Mouse (Mus musculus) midbrain, embryonic 12.5 days (tissue): ENCODE measurements around the gene Nudt4. TPM values are rescaled to one million over a fixed set of nuclear protein-coding genes. Genes with fewer than 3 reads are reported as not detected.

Experiments
- ATAC-seq: fragments of 200-750 bp; cut with Nextera tagmentation; 2 replicates; pipeline ENCODE4 v1.8.0; 2017; ENCODE audit warnings: low read depth, moderate TSS enrichment, moderate library complexity; ENCODE audit not compliant: low FRiP score
- H3K27ac ChIP-seq: fragments of 300-500 bp; sonication (generic); replicated peaks from 2 replicates; pipeline ENCODE4 v1.5.1; 2016; ENCODE audit warnings: mild to moderate bottlenecking
- H3K27me3 ChIP-seq: fragments of 300-500 bp; sonication (generic); 2 replicates; pipeline ENCODE4 v1.6.1; 2016; ENCODE audit warnings: mild to moderate bottlenecking
- H3K36me3 ChIP-seq: fragments of 300-500 bp; sonication (generic); 2 replicates; pipeline ENCODE4 v1.6.1; 2016
- H3K4me1 ChIP-seq: fragments of 300-500 bp; sonication (generic); 2 replicates; pipeline ENCODE4 v1.6.1; 2016
- H3K4me2 ChIP-seq: fragments of 300-500 bp; sonication (generic); replicated peaks from 2 replicates; pipeline ENCODE4 v1.6.1; 2016; ENCODE audit warnings: mild to moderate bottlenecking, moderate library complexity
- H3K4me3 ChIP-seq: fragments of 300-500 bp; sonication (generic); 2 replicates; pipeline ENCODE4 v1.5.1; 2016; ENCODE audit warnings: mild to moderate bottlenecking
- H3K9ac ChIP-seq: fragments of 300-500 bp; sonication (generic); replicated peaks from 2 replicates; pipeline ENCODE4 v1.6.1; 2016; ENCODE audit warnings: mild to moderate bottlenecking, moderate library complexity
- H3K9me3 ChIP-seq: fragments of 300-500 bp; sonication (generic); 2 replicates; pipeline ENCODE4 v1.6.1; 2016; ENCODE audit warnings: mild to moderate bottlenecking
- WGBS: fragments of 180-500 bp; shearing (Covaris S2); methylation state at CpG from one replicate; pipeline ENCODE4 v1.1.7; 2016; 5-methylcytosine and 5-hydroxymethylcytosine counted together
- polyA plus RNA-seq: library from polyadenylated mRNA; unstranded; fragments of >200 nt; fragmentation: Nextera tagmentation; extraction: Ambion mirVana; gene quantifications from 2 replicates; pipeline ENCODE4 v1.2.1, GENCODE M21; 2016

Gene Nudt4
- polyA plus RNA-seq, result 124 and 125 TPM in 2 replicates

GRCm38 (mm10) chr10:95563851-95564845, at the start of gene Nudt4:
Nudt4 (minus strand) TSS chr10:95564146.
- Histone ChIP-seq H3K36me3 (no peaks in the 10 kb centered on the region), H3K27me3 (no peaks in the 10 kb centered on the region), H3K4me1 (peaks cover 26% of the 10 kb centered on the region), H3K4me2 (peak within 1 kb of the TSS; percentile 63), H3K27ac (peak within 1 kb of the TSS; percentile 94), H3K9me3 (no peaks in the 10 kb centered on the region), H3K9ac (peak within 1 kb of the TSS; percentile 91), H3K4me3 (peak within 1 kb of the TSS; percentile 73)
- WGBS, result 1% methylated on average over 77 of the region's 97 CpGs
- peak; percentile 91 for ATAC-seq

- no peak overlapping the region for H3K4me3 ChIP-seq
- H3K9ac ChIP-seq, result no peak overlapping the region
- peaks cover 5% of the 10 kb centered on the region; the same call in 1 of the 2 replicates for H3K4me1 ChIP-seq
- H3K27ac ChIP-seq, result no peak overlapping the region
- H3K4me2 ChIP-seq, result no peak overlapping the region
- 40% methylated on average over 10 of the region's 10 CpGs for WGBS
- H3K9me3 ChIP-seq, result no peaks in the 10 kb centered on the region
- H3K36me3 ChIP-seq, result no peaks in the 10 kb centered on the region
- H3K27me3 ChIP-seq, result peaks cover 16% of the 10 kb centered on the region
- no peak for ATAC-seq
Measured at GRCm38 (mm10) chr10:95611331-95611721, 47.4 kb upstream of the Nudt4 start.

GRCm38 (mm10) chr10:95610666-95611330, 46.9 kb upstream of the Nudt4 start:
- Histone ChIP-seq H3K27me3 (peaks cover 16% of the 10 kb centered on the region), H3K4me3 (no peak overlapping the region), H3K4me1 (peaks cover 5% of the 10 kb centered on the region; the same call in 1 of the 2 replicates), H3K9ac (no peak overlapping the region), H3K9me3 (no peaks in the 10 kb centered on the region), H3K4me2 (no peak overlapping the region), H3K36me3 (no peaks in the 10 kb centered on the region), H3K27ac (no peak overlapping the region)
- 56% methylated on average over 15 of the region's 16 CpGs for WGBS
- no peak for ATAC-seq

GRCm38 (mm10) chr10:95604979-95605613, 41.1 kb upstream of the Nudt4 start:
- no peak overlapping the region for H3K27ac ChIP-seq
- no peaks in the 10 kb centered on the region for H3K9me3 ChIP-seq
- no peak overlapping the region for H3K4me2 ChIP-seq
- WGBS, result 72% methylated on average over 22 of the region's 22 CpGs
- peaks cover 4% of the 10 kb centered on the region; the same call in 1 of the 2 replicates for H3K27me3 ChIP-seq
- no peak overlapping the region for H3K4me3 ChIP-seq
- ATAC-seq, result no peak
- H3K4me1 ChIP-seq, result peaks cover 6% of the 10 kb centered on the region; the same call in 1 of the 2 replicates
- H3K36me3 ChIP-seq, result no peaks in the 10 kb centered on the region
- H3K9ac ChIP-seq, result no peak overlapping the region

- H3K9me3 ChIP-seq, result no peaks in the 10 kb centered on the region
- H3K4me2 ChIP-seq, result no peak overlapping the region
- 35% methylated on average over 5 of the region's 5 CpGs for WGBS
- no peak overlapping the region for H3K27ac ChIP-seq
- H3K4me1 ChIP-seq, result peaks cover 16% of the 10 kb centered on the region
- no peak overlapping the region for H3K4me3 ChIP-seq
- peaks cover 21% of the 10 kb centered on the region for H3K27me3 ChIP-seq
- no peak for ATAC-seq
- no peak overlapping the region for H3K9ac ChIP-seq
- H3K36me3 ChIP-seq, result no peaks in the 10 kb centered on the region
Measured at GRCm38 (mm10) chr10:95600527-95600926, 36.6 kb upstream of the Nudt4 start.

GRCm38 (mm10) chr10:95599740-95600139, 35.8 kb upstream of the Nudt4 start:
- no peak overlapping the region for H3K4me3 ChIP-seq
- ATAC-seq, result no peak
- H3K9ac ChIP-seq, result no peak overlapping the region
- H3K9me3 ChIP-seq, result no peaks in the 10 kb centered on the region
- no peaks in the 10 kb centered on the region for H3K36me3 ChIP-seq
- H3K4me2 ChIP-seq, result no peak overlapping the region
- peaks cover 25% of the 10 kb centered on the region for H3K27me3 ChIP-seq
- H3K27ac ChIP-seq, result no peak overlapping the region
- WGBS, result 89% methylated on average over 7 of the region's 7 CpGs
- H3K4me1 ChIP-seq, result peaks cover 21% of the 10 kb centered on the region

- ATAC-seq, result no peak
- peaks cover 21% of the 10 kb centered on the region for H3K4me1 ChIP-seq
- no peak overlapping the region for H3K27ac ChIP-seq
- peaks cover 40% of the 10 kb centered on the region for H3K27me3 ChIP-seq
- H3K4me3 ChIP-seq, result no peak overlapping the region
- WGBS, result 74% methylated on average over 15 of the region's 15 CpGs
- no peak overlapping the region for H3K9ac ChIP-seq
- no peaks in the 10 kb centered on the region for H3K36me3 ChIP-seq
- H3K9me3 ChIP-seq, result no peaks in the 10 kb centered on the region
- no peak overlapping the region for H3K4me2 ChIP-seq
Measured at GRCm38 (mm10) chr10:95598056-95598587, 34.2 kb upstream of the Nudt4 start.

GRCm38 (mm10) chr10:95595852-95596639, 32.1 kb upstream of the Nudt4 start:
- Histone ChIP-seq H3K9me3 (no peaks in the 10 kb centered on the region), H3K27me3 (peaks cover 42% of the 10 kb centered on the region), H3K9ac (no peak overlapping the region), H3K27ac (peak overlapping the region; percentile 49), H3K4me2 (peak overlapping the region; percentile 16; the same call in 1 of the 2 replicates), H3K4me1 (peaks cover 21% of the 10 kb centered on the region), H3K36me3 (no peaks in the 10 kb centered on the region), H3K4me3 (no peak overlapping the region)
- peak; percentile 83 for ATAC-seq
- WGBS, result 6% methylated on average over 8 of the region's 8 CpGs

GRCm38 (mm10) chr10:95594414-95594813, 30.5 kb upstream of the Nudt4 start:
- ATAC-seq, result no peak
- Histone ChIP-seq H3K9ac (no peak overlapping the region), H3K36me3 (no peaks in the 10 kb centered on the region), H3K27ac (no peak overlapping the region), H3K9me3 (0 out of 2 replicates have a peak, but pooled peaks cover under 1% of the 10 kb centered on the region), H3K27me3 (peaks cover 40% of the 10 kb centered on the region), H3K4me2 (no peak overlapping the region), H3K4me3 (no peak overlapping the region), H3K4me1 (peaks cover 14% of the 10 kb centered on the region)
- WGBS, result 41% methylated on average over 9 of the region's 11 CpGs

GRCm38 (mm10) chr10:95591257-95591656, 27.3 kb upstream of the Nudt4 start:
- Histone ChIP-seq H3K4me1 (peaks cover 12% of the 10 kb centered on the region), H3K36me3 (no peaks in the 10 kb centered on the region), H3K9ac (no peak overlapping the region), H3K27me3 (peaks cover 21% of the 10 kb centered on the region), H3K4me3 (no peak overlapping the region), H3K27ac (no peak overlapping the region), H3K9me3 (peaks cover 5% of the 10 kb centered on the region), H3K4me2 (no peak overlapping the region)
- WGBS, result 86% methylated on average over 4 of the region's 4 CpGs
- ATAC-seq, result no peak

- ATAC-seq, result no peak
- WGBS, result 89% methylated on average over 6 of the region's 6 CpGs
- Histone ChIP-seq H3K4me3 (no peak overlapping the region), H3K4me2 (no peak overlapping the region), H3K27me3 (peaks cover 21% of the 10 kb centered on the region), H3K9me3 (peaks cover 5% of the 10 kb centered on the region), H3K4me1 (peaks cover 1% of the 10 kb centered on the region; the same call in 1 of the 2 replicates), H3K36me3 (no peaks in the 10 kb centered on the region), H3K9ac (no peak overlapping the region), H3K27ac (no peak overlapping the region)
Measured at GRCm38 (mm10) chr10:95590196-95590595, 26.2 kb upstream of the Nudt4 start.
